Mouse (Mus musculus) small intestine, adult 2 months (tissue): ENCODE measurements around the gene Fer. TPM values are rescaled to one million over a fixed set of nuclear protein-coding genes. Genes with fewer than 3 reads are reported as not detected.

Source experiments
- H3K27ac ChIP-seq: fragments of 200-500 bp; 2 replicates; pipeline ENCODE4 v1.5.1; 2012; ENCODE audit warnings: low read depth, low read length, control low read depth, inconsistent platforms; ENCODE audit not compliant: insufficient read depth
- H3K27me3 ChIP-seq: fragments of 200-500 bp; 2 replicates; pipeline ENCODE4 v1.6.1; 2012; ENCODE audit warnings: mild to moderate bottlenecking, moderate library complexity, low read length, inconsistent platforms; ENCODE audit not compliant: control insufficient read depth, insufficient read depth
- H3K36me3 ChIP-seq: fragments of 200-500 bp; 2 replicates; pipeline ENCODE4 v1.6.1; 2012; ENCODE audit warnings: mild to moderate bottlenecking, low read length, control low read depth, inconsistent platforms; ENCODE audit not compliant: control insufficient read depth, insufficient read depth
- H3K4me1 ChIP-seq: fragments of 200-500 bp; 2 replicates; pipeline ENCODE4 v1.6.1; 2012; ENCODE audit warnings: low read length, inconsistent platforms, mixed read lengths; ENCODE audit not compliant: control insufficient read depth, insufficient read depth, insufficient read length
- H3K4me3 ChIP-seq: fragments of 200-500 bp; 2 replicates; pipeline ENCODE4 v1.5.1; 2012; ENCODE audit warnings: low read depth, mild to moderate bottlenecking, control low read depth, inconsistent platforms, low read length, moderate library complexity
- CTCF ChIP-seq: fragments of 200-500 bp; IDR thresholded peaks from 2 replicates; pipeline ENCODE4 v1.5.1; 2012; ENCODE audit warnings: low read depth, mild to moderate bottlenecking, control low read depth, inconsistent platforms, low read length, moderate library complexity, mixed read lengths; ENCODE audit not compliant: insufficient replicate concordance, insufficient read length; ENCODE audit errors: extremely low read depth
- POLR2A ChIP-seq: fragments of 200-500 bp; IDR thresholded peaks from 2 replicates; pipeline ENCODE4 v1.6.1; 2012; ENCODE audit warnings: low read depth, mild to moderate bottlenecking, control low read depth, inconsistent platforms, low read length, moderate library complexity
- WGBS: fragments of 180-500 bp; shearing (Covaris S2); methylation state at CpG from one replicate; pipeline ENCODE4 v1.1.7; 2018; 5-methylcytosine and 5-hydroxymethylcytosine counted together
- polyA plus RNA-seq: library from polyadenylated mRNA; depleted of rRNA; stranded (reverse); fragments of >200 nt; gene quantifications from 2 replicates; pipeline ENCODE4 v1.2.3, GENCODE M21; 2012; rRNA removed

The Fer gene
- 0.60 and 0.63 TPM in 2 replicates for polyA plus RNA-seq

- no peak for TF ChIP-seq CTCF
- TF ChIP-seq POLR2A = no peak
- H3K4me1 ChIP-seq = peaks cover 5% of the 10 kb centered on the region; the same call in 1 of the 2 replicates
- peak within 1 kb of the TSS; percentile 98 for H3K4me3 ChIP-seq
- WGBS = 4% methylated on average over 41 of the region's 41 CpGs
- H3K27ac ChIP-seq = peak within 1 kb of the TSS; percentile 46
- no peaks in the 10 kb centered on the region for H3K36me3 ChIP-seq
- peaks cover 7% of the 10 kb centered on the region; the same call in 1 of the 2 replicates for H3K27me3 ChIP-seq
These were observed at the start of gene Fer for GRCm38 (mm10) chr17:63863012-63863630. Gene Fer (plus strand): TSS chr17:63863062.

- Histone ChIP-seq H3K36me3 (no peaks in the 10 kb centered on the region), H3K27me3 (no peaks in the 10 kb centered on the region), H3K4me1 (no peaks in the 10 kb centered on the region), H3K4me3 (no peak overlapping the region), H3K27ac (no peak overlapping the region)
- WGBS = 78% methylated on average over 6 of the region's 6 CpGs
- TF ChIP-seq CTCF (no peak), POLR2A (no peak)
These were observed 49.3 kb upstream of the Fer start for GRCm38 (mm10) chr17:63813552-63813951.

GRCm38 (mm10) chr17:63818444-63819027, 44.3 kb upstream of the Fer start:
- H3K27me3 ChIP-seq = no peaks in the 10 kb centered on the region
- 70% methylated on average over 10 of the region's 10 CpGs for WGBS
- H3K4me3 ChIP-seq = no peak overlapping the region
- H3K36me3 ChIP-seq = no peaks in the 10 kb centered on the region
- H3K27ac ChIP-seq = no peak overlapping the region
- no peaks in the 10 kb centered on the region for H3K4me1 ChIP-seq
- TF ChIP-seq CTCF = no peak
- TF ChIP-seq POLR2A = no peak

GRCm38 (mm10) chr17:63824141-63824540, 38.7 kb upstream of the Fer start:
- H3K27me3 ChIP-seq = no peaks in the 10 kb centered on the region
- no peak overlapping the region for H3K4me3 ChIP-seq
- H3K4me1 ChIP-seq = no peaks in the 10 kb centered on the region
- no peaks in the 10 kb centered on the region for H3K36me3 ChIP-seq
- 49% methylated on average over 4 of the region's 4 CpGs for WGBS
- H3K27ac ChIP-seq = no peak overlapping the region
- TF ChIP-seq POLR2A = no peak

GRCm38 (mm10) chr17:63826196-63826595, 36.7 kb upstream of the Fer start:
- H3K36me3 ChIP-seq = no peaks in the 10 kb centered on the region
- no peaks in the 10 kb centered on the region for H3K4me1 ChIP-seq
- WGBS = 85% methylated on average over 8 of the region's 8 CpGs
- H3K27ac ChIP-seq = no peak overlapping the region
- TF ChIP-seq POLR2A (no peak), CTCF (no peak)
- no peak overlapping the region for H3K4me3 ChIP-seq
- H3K27me3 ChIP-seq = no peaks in the 10 kb centered on the region

GRCm38 (mm10) chr17:63826767-63827166, 36.1 kb upstream of the Fer start:
- 64% methylated on average over 7 of the region's 7 CpGs for WGBS
- Histone ChIP-seq H3K27me3 (no peaks in the 10 kb centered on the region), H3K36me3 (no peaks in the 10 kb centered on the region), H3K4me1 (no peaks in the 10 kb centered on the region), H3K4me3 (no peak overlapping the region), H3K27ac (no peak overlapping the region)
- TF ChIP-seq POLR2A = no peak
- TF ChIP-seq CTCF = no peak

GRCm38 (mm10) chr17:63828561-63829332, 34.1 kb upstream of the Fer start:
- Histone ChIP-seq H3K4me3 (no peak overlapping the region), H3K4me1 (no peaks in the 10 kb centered on the region), H3K27ac (no peak overlapping the region), H3K36me3 (no peaks in the 10 kb centered on the region), H3K27me3 (no peaks in the 10 kb centered on the region)
- 34% methylated on average over 5 of the region's 5 CpGs for WGBS
- TF ChIP-seq CTCF (no peak), POLR2A (no peak)
